Mouse (Mus musculus) kidney, adult 8-10 months (tissue): ENCODE measurements around the gene Hmcn1.

Experiments used
- DNase-seq, 2 experiments: peaks; one replicate each; pipeline ENCODE4 v3.0.0; 2022

Hmcn1 gene

DNA sequence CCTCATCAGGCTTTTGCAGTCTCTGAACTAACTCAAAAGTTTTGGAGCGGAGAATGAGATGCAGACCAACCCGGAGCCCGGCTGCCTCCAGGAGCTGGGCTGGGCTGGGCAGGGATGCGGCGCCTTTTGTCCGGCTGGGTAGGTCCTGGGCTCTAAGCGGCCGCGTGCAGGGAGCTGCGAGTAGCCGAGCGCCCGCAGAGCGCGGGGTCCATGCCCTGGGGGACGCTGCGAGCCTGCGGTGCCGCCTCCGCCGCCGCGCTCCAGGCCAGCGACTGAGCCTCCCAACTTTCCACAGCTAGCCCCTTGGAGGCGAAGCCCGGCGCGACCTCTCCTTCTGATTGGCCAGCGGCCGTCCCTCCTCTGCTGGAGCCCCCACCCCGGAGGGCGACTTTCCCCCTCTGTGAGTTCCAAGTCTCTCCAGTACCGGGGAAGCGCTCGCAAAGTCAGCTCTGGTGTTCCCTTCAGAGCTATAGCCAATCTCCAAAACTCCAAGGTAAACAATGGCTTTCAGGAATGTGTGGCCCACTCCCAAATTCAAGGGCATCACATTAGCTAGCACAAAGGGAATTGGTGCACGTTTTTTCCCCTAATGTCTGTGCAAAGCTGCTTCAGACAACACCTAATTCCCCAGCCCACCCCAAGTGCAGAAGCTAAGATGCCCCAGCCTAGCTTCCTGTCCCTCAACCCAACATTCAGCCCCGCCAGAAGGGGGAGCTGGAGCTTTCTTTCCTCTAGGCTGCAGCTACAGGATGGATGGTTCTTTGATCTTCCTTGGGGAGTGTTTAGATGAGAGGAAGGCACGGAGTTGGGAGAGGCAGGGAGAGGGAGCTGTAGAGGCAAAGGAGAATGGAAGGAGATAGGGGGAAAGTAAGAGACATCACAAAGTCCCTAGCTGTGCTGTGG, at the start of gene Hmcn1:
Gene Hmcn1, minus strand, starts transcription at position 274 of the 903 bp plus-strand sequence.
- no peak for DNase-seq

DNA sequence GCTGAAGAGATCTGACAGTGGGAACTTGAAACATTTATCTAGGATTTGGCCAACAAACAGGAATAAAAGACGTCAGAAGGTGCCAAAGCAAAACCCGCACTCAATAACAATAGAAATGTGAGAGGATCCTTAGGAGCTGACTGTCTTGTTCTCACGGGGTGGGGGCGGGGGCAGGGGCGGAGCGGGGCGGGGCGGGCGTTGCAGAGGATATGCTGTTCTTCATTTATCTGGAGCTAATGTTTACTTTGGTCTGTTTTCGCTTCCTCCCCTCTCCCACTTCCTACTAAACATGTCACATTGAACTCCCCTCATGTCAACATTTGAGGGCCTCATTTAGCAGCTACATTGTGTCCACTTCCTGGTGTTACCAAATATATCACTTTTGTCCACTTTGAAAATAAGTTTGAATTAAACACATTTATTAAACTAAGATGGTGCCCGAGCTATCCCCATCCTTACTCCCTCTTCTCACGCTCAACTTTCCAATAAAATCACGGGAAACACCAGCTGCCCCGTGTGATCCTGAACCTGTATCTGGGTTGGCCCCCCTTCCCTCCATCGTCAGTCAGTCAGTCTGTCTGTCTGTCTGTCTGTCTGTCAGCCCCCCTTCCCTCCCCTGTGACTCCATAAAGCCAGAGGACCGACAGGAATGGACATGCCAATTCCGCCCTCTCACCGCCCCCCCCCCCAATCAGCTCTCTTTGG, 47.9 kb upstream of the Hmcn1 start:
- peak in 1 of 2 experiments; percentile 60 for DNase-seq

DNA sequence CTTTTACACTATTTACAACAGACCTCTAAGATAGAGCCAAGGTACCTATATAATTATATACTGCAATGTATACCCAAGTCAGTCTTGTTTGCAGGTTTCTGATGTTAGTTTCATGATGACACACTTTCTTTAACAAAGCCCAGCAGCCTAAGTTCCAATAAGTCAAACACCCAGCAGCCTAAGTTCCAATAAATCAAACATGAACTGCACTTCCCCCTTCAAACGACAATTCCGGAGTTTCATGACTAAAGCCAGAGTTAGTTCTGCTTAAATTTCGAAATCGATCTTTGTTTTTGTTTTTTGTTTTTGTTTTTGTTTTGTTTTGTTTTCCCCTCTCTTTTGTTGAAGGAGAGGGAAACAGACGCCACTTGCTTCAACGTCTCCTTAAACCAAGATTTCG, 47.1 kb upstream of the Hmcn1 start:
- no peak for DNase-seq

DNA sequence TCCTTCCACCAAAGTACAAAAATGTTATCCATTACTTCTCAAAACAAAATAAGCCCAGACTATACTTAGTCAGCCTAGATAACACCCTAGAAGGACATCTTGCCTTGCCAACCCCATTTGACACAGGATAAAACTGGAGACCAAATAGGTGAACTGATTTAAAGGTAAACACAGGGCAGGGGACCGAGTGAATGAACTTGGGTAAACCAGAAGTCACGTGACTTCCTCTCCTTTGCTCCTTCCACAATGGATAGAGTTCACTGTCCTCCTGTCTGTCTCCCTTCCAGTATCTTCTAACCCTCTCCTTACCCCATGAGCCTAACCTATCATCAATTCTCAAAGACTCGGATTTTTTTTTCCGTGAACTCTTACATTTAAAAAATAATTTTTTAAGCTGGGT, 46.0 kb upstream of the Hmcn1 start:
- DNase-seq = no peak

DNA sequence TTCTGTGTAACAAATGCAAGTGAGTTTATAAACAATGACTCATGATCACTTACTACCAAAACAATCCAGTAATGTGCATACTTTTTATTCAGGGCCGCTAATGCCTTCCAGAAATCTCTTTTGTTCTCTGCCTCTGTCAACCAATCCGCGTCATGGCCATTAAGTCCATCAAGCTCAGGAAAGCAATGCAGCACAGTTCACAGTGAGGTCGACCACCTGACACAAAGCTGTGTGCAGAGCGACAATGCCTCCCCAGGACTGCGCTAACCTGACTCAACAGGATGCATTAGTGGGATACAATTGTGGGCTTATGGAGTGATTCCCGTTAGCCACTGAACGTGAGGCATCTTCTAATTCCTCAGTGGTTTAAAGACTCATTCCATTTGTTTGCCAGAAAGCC, 45.3 kb upstream of the Hmcn1 start:
- no peak for DNase-seq

DNA sequence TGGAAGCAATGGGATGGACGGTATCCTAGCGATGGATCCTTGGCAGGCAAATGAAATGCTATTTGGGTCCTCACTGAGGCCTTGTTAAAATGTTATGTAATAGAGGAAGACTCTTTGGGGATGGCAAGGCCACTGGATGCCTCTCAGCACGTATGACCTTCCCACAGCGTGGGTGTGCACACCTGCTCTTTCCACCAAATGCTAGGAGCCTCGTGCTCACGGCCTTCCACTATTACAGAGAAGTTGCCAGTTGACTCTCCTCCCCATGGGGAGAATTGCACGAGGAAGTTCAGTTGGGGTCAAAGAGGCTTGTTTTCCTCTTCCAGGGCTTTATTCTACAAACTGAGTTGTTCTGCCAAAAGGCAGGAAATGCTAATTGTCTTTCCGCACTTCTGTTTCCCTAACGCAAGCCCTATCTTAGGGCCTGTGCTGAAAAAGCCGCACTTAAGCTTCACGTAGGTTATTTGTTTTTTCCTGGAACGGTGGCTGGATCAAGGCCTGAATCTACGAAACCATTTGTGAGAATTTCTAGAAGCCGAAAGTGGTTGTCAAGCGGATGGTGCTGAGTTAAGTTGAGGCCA, 43.3 kb upstream of the Hmcn1 start:
- peak in 1 of 2 experiments; percentile 55 for DNase-seq

DNA sequence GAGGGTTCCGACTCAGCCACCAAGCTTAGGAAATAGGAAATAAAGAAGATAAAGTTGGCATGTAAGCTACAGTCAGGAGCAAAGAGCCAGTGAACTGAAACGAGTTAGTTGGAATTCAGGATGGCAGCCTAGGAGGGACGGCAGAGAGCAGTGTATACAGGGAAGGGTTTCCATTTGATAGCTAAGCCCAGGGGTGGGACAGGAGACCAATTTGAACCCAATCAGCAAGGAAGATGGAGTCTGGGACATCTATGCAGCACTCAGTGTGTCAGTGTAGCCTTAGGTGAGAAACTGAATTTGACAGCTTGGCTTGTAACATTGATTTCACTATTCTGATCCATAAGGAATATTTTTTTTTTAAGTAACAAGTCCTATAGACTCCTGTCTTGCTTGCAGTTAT, 42.5 kb upstream of the Hmcn1 start:
- DNase-seq = no peak

DNA sequence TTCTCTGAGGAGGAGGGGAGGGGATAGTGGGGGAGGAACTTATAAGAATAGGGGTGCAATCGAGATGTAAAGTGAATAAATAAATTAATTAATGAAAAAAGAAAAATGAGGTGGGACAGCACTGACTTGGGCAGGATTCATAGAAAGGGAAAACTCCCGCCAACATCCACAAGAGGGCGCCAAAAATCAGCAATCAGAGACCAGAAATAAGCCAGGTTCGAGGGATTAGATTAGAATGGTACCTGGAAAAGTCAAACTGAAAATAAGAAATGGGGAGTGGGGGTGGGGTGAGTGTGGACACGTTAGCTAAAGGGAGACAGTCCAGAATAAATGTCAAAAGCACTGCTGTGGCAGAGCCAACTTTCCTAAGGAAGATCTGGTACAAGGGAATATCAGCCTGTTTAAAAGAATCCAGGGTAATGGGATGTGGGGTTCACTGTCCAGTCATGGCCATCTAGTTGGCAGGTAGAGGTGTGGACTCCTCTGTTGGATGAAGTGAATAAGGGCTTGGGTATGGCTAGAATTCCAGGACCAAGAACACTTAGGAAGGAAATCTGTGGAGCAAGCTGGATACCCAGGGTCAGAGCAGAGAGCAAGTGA, 41.9 kb upstream of the Hmcn1 start:
- peak; percentile 51 to 84 for DNase-seq

DNA sequence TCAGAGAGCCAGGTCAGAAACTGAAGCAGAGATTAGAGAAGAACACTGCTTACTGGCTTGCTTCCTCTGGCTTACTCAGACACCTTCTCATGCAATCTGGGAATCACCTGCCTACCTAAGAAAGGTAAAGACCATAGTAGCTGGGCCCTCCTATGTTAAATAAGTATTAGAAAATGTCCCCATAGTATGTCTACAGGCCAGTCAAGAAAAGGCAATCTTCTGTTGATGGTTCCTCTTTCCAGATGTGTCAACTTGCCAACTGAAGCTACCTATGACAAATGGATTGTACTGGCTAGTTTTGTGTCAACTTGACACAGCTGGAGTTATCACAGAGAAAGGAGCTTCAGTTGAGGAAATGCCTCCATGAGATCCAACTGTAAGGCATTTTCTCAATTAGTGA, 40.1 kb upstream of the Hmcn1 start:
- no peak for DNase-seq

DNA sequence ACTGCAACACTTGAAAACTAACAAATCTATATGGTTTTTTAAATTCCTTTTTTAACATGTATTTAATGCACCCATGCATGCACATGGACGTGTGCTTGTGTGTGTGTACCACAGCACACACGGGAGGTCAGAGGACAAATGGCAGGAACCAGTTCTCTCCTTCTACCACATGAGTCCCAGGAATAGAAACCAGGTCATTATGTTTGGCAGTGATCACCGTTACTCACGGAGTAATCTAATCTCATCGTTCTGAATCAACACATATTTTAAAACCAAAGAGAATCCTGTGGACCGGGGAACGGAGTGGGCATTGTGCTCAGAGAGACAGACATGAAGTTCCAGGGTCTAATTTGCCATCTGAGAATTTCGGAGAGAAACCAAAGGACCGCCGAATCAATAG, 38.3 kb upstream of the Hmcn1 start:
- DNase-seq = no peak

DNA sequence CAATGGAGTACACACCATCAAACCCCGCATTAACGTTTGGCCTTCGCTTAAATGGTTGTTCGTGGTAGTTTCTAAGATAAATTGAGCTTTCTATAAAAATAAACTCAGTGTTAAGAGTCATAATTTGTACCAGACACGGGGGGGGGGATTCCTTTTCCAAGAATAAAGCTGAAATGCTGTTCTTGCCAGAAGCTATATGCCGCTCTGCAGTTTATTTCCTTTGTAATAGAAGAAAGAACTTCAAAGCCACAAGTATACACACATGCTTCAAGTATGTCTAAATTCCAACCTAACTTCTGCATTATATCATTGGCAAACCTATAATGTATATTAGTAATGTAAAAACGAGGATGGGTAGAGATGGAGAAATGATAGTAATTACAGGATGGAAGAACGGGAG, 37.9 kb upstream of the Hmcn1 start:
- no peak for DNase-seq

DNA sequence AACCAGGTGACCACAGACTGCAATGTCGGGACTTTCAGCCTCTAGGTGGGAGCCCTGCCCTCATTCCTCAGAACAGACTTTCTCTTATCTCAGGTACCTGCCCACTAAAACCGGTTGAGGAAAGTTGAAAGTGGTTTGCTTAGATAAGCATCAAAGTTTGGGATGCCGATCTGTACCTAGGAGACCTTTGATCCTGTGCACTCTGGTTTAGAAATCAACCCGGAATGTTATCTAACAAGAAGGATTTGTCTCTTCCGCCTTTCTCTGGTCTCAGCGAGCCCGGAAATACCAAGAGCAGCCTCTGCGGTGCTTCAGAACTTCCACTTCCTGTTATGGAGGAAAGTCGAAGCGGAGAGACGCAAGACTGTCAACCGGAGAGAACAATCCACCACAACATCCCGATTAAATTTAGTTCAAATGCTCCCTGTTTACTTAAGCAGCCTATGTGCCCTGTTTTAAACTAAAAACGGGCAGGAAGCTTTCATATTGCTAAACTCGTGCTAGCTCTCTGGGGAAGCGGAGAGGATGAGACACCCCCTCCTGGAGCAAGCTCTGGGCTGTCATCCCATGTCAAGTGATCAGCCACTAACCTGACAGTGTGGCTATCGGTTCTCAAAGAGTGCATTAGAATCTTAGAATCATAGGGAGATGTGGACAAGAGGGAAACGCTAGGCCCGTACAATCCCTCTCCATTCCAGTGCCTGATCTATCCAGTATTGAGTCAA, 32.0 kb upstream of the Hmcn1 start:
- peak; percentile 31 to 52 for DNase-seq

DNA sequence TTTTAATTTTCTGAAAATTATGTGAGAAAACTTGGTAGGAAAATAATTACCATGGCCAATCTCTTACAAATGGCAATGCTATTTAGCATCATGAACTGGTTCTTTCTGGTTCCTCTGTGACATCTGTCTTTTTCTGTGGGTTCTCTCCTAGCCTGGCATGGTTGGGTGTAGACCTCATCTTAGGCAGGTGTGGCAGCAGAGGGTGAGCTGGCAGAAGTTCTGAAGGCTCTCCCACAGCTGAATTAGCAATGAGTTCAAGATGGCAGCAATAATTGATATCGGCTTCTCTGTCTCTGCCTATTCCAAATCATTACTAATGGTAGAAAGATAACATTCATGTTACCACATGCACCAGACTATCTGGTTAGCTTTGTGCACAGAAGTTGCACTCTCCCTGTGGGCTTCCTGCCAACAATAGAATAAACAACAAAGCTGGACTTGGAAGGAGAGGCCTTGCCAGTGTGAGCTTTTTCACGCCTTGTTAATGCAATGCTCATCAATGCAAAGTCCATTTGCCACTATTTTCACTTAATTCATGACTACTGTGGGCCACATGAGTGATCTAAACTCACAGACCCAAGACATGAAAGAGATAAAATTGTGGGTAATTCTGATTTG, 26.1 kb upstream of the Hmcn1 start:
- no peak for DNase-seq

DNA sequence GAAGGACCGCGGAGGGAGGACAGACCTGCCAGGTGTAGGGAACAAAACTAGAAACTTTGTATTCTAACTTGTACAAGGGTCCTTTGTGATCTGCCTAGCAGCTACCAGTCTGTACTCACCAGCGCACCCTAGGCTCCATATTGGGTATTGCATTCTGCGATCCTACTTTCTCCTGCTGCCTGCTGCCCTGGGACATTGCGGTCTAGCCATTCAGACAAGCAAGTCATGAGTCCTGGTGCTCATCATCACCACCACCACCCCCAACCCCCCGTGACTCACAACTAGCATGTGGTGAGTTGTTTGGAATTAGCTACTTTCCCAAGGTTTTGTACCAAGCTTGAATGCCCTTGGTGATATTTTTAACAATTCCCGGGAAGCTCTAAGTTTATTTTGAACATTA, 17.8 kb upstream of the Hmcn1 start:
- DNase-seq = peak; percentile 40 to 77

DNA sequence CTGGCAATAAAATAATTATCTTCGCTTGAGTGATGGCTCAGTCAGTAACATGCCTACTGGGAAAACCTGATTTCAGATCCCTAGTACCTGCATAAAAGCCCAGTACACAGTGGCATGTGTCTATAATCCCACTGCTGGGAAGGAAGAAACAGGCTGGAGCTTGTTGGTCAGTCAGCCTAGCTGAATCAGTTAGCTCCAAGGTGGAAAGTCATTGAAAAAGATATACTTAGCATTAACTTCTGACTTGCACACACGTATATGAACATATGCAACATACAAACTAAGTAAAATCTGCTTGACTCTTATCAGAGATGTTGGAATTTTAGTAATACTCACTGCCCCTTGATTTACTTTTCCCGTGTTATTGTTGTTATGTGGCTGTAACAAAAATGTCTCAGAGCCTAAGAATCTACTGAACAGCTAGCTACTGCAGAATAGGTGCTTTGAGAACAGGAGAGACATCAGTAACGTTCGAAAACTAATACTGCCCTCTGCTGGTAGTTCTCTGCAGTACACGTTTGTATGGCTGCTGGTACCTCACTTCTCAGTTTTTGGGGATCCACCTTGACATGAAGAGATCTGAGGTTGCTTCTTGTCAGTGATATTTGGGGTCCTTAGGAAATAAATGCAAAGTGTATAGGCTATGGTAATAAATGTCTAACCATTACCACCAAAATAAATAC, 16.0 kb upstream of the Hmcn1 start:
- DNase-seq = peak; percentile 45 to 63

DNA sequence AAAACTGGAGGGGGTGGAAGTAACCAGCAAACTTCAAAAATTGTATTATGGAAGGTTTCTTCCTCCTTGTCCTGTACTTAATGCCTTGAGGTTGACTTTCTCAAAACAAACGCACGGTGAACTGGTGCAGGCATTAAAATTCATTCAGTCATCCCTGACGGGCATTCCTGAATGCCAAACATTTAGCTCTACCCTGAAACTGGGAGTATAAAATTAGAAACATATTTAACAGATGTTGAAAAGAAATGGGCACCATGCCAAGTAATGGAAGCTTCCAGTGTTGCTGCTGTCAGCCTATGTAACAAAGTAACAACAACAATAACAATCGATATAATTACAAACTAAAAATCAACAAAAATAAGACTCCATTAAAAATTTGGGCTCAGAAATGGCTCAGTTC, 14.5 kb upstream of the Hmcn1 start:
- DNase-seq = no peak

DNA sequence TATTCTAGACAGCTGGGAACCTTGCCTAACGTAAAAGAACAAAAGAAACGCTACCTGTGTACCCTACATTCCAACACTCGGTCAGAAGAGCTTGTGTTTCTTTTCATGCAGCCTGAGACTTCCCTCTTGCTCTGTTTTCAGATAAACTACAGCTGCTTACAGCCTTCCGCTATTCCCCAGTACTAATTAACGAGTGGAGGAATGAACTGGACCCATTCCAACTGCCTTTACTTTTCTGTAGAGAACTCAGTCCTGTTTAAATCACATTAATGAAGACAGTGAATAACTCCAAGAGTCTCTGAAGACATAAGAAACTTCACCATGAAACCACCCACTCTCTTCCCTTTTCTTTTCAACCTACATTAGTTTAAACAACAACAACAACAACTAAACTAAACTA, 10.8 kb upstream of the Hmcn1 start:
- no peak for DNase-seq

DNA sequence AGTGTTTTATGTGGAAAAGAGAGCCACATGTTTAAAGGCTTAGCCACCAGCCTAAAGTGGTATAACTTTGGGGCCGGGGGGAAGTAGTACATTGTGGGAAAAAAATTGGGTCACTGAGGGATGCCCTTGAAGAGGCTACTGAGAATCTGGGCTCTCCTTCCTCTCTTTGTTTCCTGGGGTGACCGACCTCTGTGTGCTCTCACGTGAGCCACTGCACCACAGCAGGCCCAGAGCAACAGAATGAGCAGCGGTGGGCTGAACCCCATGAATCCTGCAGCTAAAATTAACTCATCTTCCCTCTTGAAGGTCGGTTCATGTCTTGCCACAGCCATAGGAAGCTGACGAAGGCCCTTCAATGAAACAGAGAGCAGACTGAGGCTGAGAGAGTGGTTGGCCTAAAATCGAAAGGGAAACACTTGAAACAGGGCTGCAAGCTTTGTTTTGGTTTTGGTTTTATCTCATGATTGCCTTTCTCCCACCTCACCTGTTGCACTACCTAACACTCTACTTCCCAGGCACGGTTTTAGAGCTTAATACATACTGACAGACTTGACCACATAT, 8.7 kb upstream of the Hmcn1 start:
- DNase-seq = no peak

DNA sequence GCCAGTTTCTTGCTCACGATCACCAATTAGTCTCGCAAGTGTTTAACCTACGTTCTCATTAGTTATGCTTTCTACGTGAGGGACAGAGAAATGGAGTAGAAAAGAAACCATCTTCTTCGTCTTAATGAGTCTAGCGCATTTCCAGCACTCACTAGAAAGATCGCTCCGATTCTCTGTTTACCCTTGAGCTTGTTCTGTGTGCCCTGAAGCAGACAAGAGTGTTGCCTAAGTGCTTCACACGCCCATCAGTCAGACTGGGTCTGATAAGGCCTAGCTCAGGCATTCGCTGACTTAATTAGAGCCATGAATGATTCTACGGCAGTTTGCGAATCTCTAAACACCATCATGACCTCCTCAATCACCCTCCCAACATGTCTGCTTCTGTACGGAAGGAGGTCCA, 7.5 kb upstream of the Hmcn1 start:
- DNase-seq = no peak

DNA sequence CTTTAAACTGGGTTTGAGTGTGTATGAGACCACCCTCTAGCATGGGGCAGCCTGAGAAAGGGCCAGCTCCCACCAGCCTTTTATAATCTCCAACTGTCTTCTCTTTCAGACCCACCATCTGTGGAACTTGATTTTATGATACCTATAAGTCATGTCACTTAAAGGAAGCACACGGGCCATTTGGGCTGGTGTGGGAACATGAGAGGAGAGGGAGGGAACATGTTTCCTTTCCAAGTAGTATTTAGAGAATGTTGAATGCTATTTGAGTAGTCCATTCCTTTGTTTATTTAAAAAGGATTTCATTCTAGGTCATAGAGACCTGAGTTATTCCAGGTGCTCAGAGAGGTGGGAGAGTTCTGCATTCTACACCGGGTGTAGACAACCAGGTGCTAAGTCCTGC, 1.4 kb upstream of the Hmcn1 start:
- DNase-seq = no peak

DNA sequence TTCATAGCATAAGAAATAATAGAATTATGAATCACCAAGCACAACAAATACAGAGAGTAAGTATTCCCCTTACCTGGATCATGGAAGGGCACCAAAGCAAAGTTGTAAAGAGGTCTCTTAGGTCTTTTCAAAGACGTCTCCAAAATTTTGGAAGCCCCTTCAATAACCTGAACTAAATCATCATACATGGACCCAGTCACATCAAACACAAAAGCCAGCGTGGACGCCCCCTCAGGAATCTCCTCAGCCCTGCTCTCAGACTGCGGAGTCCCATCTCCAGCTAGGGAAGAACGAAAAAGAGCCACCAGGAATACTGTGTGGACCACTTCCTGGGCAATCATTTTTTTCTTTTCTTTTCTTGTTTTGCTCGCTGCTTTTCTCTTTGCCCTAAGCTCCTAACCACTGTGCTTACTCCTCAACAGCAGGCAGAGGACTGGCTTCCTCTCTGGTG, 499 bp downstream of the Hmcn1 start:
- DNase-seq = no peak
